Mouse (Mus musculus): ENCODE measurements at regions not wholly inside any gene's neighbourhood (a gene's known extent, or its start where the extent isn't known, plus 50 kb on each side); places are given as distances from the start of the nearest gene placed in this dataset.

DNA sequence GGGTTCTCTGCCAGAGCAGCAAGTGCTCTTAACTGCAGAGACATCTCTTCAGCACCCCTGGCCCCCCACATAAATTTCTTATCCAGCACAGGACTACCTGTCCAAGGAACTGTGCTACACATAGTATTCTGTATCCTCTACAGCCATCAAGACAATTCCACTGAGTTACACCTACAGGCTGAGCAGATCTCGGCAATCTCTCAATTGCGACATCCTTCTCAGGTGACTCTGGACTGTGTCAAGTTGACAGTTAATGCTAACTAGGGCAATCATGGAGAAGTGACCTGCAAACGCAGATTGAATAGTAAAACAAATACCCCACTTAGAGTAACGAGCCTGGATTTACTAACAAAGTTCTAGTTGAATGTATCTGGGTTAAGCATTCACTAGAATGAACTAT lies 100.1 kb upstream of the Rab3gap2 start:
- no peak for TF ChIP-seq CTCF (conservative IDR thresholded peaks at IDR 0.05; ENCODE audit: low read length)
- no peak for TF ChIP-seq POU5F1 (IDR thresholded peaks at IDR 0.05; ENCODE audit: borderline replicate concordance, low read length)
